Mouse (Mus musculus): ENCODE measurements around the gene Thy1. TPM values are rescaled to one million over a fixed set of nuclear protein-coding genes. Genes with fewer than 3 reads are reported as not detected.

Gene Thy1
- total and polyA plus RNA-seq, 3 experiments, result 1.5 to 24.0 TPM; not detected in 1

GRCm38 (mm10) chr9:44065177-44065576, 22.0 kb downstream of the Thy1 start (continued):
- no peak for TF ChIP-seq GATA1 (IDR thresholded peaks at IDR 0.05; ENCODE audit: low read depth, low read length)
- TF ChIP-seq MYB (IDR thresholded peaks at IDR 0.05; ENCODE audit: low read depth, low read length), result no peak
- peak; percentile 63 for TF ChIP-seq ZC3H11A (IDR thresholded peaks at IDR 0.05; ENCODE audit: low read depth, low read length)
- TF ChIP-seq JUND (IDR thresholded peaks at IDR 0.05; ENCODE audit: low read depth, low read length), result no peak
- no peak for TF ChIP-seq CHD2 (IDR thresholded peaks at IDR 0.05; ENCODE audit: low read length)
- no peak for TF ChIP-seq ELF1 (IDR thresholded peaks at IDR 0.05; ENCODE audit: low read depth, low read length)
- no peak for TF ChIP-seq MYC (IDR thresholded peaks at IDR 0.05; ENCODE audit: low read depth, low read length)
- no peak; the same call in 1 of the 2 replicates for TF ChIP-seq SIN3A (IDR thresholded peaks at IDR 0.05; ENCODE audit: low read length)
- no peak for TF ChIP-seq NELFE (IDR thresholded peaks at IDR 0.05; ENCODE audit: low read depth, low read length)
- TF ChIP-seq TBP (IDR thresholded peaks at IDR 0.05; ENCODE audit: low read depth, low read length), result no peak
- no peak for TF ChIP-seq USF1 (IDR thresholded peaks at IDR 0.05; ENCODE audit: low read depth, low read length)

GRCm38 (mm10) chr9:44066785-44067225, 23.6 kb downstream of the Thy1 start, which contains the start of gene Usp2:
Usp2 (plus strand) TSS chr9:44067021.
- Histone ChIP-seq H3K4me1 (ENCODE audit: control insufficient read depth in 1 of 2, insufficient read depth in 2 of 2, low read length in 2 of 2) (peaks cover 0 to 10% of the 10 kb centered on the region in 2 experiments; a peak in 2 of 4 replicates), H3K4me3 (ENCODE audit: control insufficient read depth in 1 of 2, insufficient read depth in 1 of 2, low read depth in 2 of 2, low read length in 2 of 2) (peak within 1 kb of the TSS; percentile 52 to 67), H3K27me3 (ENCODE audit: control insufficient read depth in 1 of 2, insufficient read depth in 2 of 2, low read length in 2 of 2) (no peaks in the 10 kb centered on the region), H3K36me3 (ENCODE audit: control insufficient read depth in 1 of 2, insufficient read depth in 2 of 2, low read length in 2 of 2) (peaks cover 0 to 3% of the 10 kb centered on the region in 2 experiments; a peak in 1 of 4 replicates), H3K9ac (ENCODE audit: control insufficient read depth, low read depth, low read length, poor library complexity, severe bottlenecking) (peak within 1 kb of the TSS; percentile 71), H3K79me2 (ENCODE audit: control insufficient read depth, insufficient read depth, low read length, poor library complexity) (no peaks in the 10 kb centered on the region; the same call in 1 of the 2 replicates), H3K9me3 (replicated peaks; ENCODE audit: insufficient read depth, low read length) (no peaks in the 10 kb centered on the region), H3K27ac (ENCODE audit: control insufficient read depth, low read depth, low read length) (peak within 1 kb of the TSS; percentile 31; the same call in 1 of the 2 replicates)
- TF ChIP-seq POLR2AphosphoS2 (IDR thresholded peaks at IDR 0.05; ENCODE audit: low read length) (no peak), CHD1 (IDR thresholded peaks at IDR 0.05; ENCODE audit: low read depth, low read length) (no peak), SMC3 (IDR thresholded peaks at IDR 0.05; ENCODE audit: low read depth, low read length) (peak; percentile 26; the same call in 1 of the 2 replicates), MAZ (IDR thresholded peaks at IDR 0.05; ENCODE audit: low read depth, low read length) (peak; percentile 90; the same call in 1 of the 2 replicates), POLR2AphosphoS5 (IDR thresholded peaks at IDR 0.05; ENCODE audit: borderline replicate concordance, low read depth, low read length) (no peak), EP300 (IDR thresholded peaks at IDR 0.05; ENCODE audit: low read depth in 1 of 2, low read length in 2 of 2) (no peak), ELF1 (IDR thresholded peaks at IDR 0.05; ENCODE audit: low read depth, low read length) (0 out of 2 replicates have a peak, but pooled peaks have one; percentile 5), MXI1 (IDR thresholded peaks at IDR 0.05; ENCODE audit: low read depth, low read length) (peak; percentile 100), MYC (IDR thresholded peaks at IDR 0.05; ENCODE audit: low read depth, low read length) (peak; percentile 88), ZC3H11A (IDR thresholded peaks at IDR 0.05; ENCODE audit: low read depth, low read length) (no peak), ZMIZ1 (IDR thresholded peaks at IDR 0.05; ENCODE audit: low read depth, low read length) (no peak), GATA1 (IDR thresholded peaks at IDR 0.05; ENCODE audit: low read depth, low read length) (0 out of 2 replicates have a peak, but pooled peaks have one; percentile 4), MYB (IDR thresholded peaks at IDR 0.05; ENCODE audit: low read depth, low read length) (no peak), ZNF384 (IDR thresholded peaks at IDR 0.05; ENCODE audit: low read depth, low read length) (no peak), MAFK (IDR thresholded peaks at IDR 0.05; ENCODE audit: borderline replicate concordance, low read depth, low read length) (no peak), KAT2A (conservative IDR thresholded peaks at IDR 0.05; ENCODE audit: low read depth, low read length) (no peak), SIN3A (IDR thresholded peaks at IDR 0.05; ENCODE audit: low read length) (peak; percentile 100), ETS1 (IDR thresholded peaks at IDR 0.05; ENCODE audit: low read depth, low read length) (peak; percentile 37; the same call in 1 of the 2 replicates), UBTF (IDR thresholded peaks at IDR 0.05; ENCODE audit: borderline replicate concordance, insufficient read depth, low read depth, low read length) (peak; percentile 97; the same call in 1 of the 2 replicates), RAD21 (IDR thresholded peaks at IDR 0.05; ENCODE audit: low read depth, low read length) (peak; percentile 30), RCOR1 (IDR thresholded peaks at IDR 0.05; ENCODE audit: low read depth, low read length) (no peak), USF1 (IDR thresholded peaks at IDR 0.05; ENCODE audit: low read depth, low read length) (peak; percentile 85), CTCF (IDR thresholded peaks at IDR 0.05 in 2 of 3, conservative IDR thresholded peaks at IDR 0.05 in 1 of 3; ENCODE audit: control insufficient read depth in 1 of 3, insufficient read depth in 1 of 3, low read depth in 2 of 3, low read length in 3 of 3, poor library complexity in 1 of 3, severe bottlenecking in 1 of 3) (peak; percentile 50 to 89 (median 77); a peak in 5 of 6 replicates), MAX (IDR thresholded peaks at IDR 0.05; ENCODE audit: low read length) (peak; percentile 100), HCFC1 (IDR thresholded peaks at IDR 0.05; ENCODE audit: low read depth, low read length) (peak; percentile 48; the same call in 1 of the 2 replicates)
- peak; percentile 97 for DNase-seq (ENCODE audit: low read depth, low spot score)
